Mouse (Mus musculus): Measurements from ENCODE around the gene Lhfpl4. TPM values are rescaled to one million over a fixed set of nuclear protein-coding genes. Genes with fewer than 3 reads are reported as not detected.

Lhfpl4 gene
- 0.61 and 0.80 TPM in 2 replicates for polyA plus RNA-seq (2014; fragmentation: Nextera tagmentation; extraction: Ambion mirVana)

DNA sequence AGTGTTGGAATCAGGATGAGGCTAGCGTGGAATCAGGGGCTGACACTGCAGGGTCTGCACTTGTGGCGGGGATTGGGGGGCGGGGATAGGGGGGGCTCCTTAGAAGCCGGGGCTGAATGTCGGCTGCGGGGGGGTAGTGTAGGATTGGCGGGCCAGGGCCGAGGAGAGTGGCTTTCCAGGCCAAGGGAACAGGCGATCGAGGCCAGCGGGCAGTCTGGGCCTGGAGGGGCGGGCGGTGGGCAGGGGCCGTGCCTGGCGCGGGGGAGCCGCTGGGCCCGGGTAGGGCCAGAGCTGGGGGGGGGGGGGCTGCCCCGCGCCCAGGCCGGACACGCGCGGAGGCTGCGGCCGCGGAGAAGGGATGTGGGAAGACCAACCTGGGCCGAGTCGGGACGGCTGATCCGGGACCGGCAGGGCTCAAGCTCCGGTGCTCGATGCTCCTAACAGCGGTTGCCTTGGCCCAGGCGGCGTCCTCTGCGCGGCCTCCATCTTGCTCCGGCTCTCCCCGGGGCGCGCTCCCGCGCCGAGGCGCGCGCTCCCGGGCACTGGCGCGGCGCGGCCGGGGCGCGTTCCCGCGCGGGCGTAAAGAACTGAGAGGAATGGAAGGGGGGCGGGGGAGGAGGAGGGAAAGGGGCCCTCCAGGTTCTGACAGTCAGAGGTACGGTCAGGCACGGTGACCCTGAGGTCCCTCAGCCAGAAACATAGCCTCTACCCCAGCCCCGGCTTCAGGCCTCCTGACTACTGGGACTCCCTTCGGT lies at the start of gene Lhfpl4:
Lhfpl4 (minus strand) TSS at position 544 of the 755 bp plus-strand sequence.
- peak within 1 kb of the TSS; percentile 32; the same call in 1 of the 2 replicates for H3K9ac ChIP-seq
- H3K4me2 ChIP-seq = peak within 1 kb of the TSS; percentile 71
- H3K4me3 ChIP-seq (ENCODE audit: low read depth, low read length) = peak within 1 kb of the TSS; percentile 44
- H3K27me3 ChIP-seq (ENCODE audit: insufficient read depth, low read length) = peaks cover 34% of the 10 kb centered on the region
- TF ChIP-seq CTCF (IDR thresholded peaks at IDR 0.05; ENCODE audit: low read depth) = no peak
- DNase-seq (peak; percentile 30), ATAC-seq (ENCODE audit: insufficient read depth) (peak; percentile 49)
- no peaks in the 10 kb centered on the region for H3K4me1 ChIP-seq (ENCODE audit: insufficient read depth)
- no peak within 1 kb of the TSS for H3K27ac ChIP-seq (ENCODE audit: low read depth)
- WGBS = under 1% methylated on average over 60 of the region's 66 CpGs
- no peaks in the 10 kb centered on the region for H3K36me3 ChIP-seq (ENCODE audit: insufficient read depth)
- H3K9me3 ChIP-seq (ENCODE audit: low read depth, low read length) = no peaks in the 10 kb centered on the region

DNA sequence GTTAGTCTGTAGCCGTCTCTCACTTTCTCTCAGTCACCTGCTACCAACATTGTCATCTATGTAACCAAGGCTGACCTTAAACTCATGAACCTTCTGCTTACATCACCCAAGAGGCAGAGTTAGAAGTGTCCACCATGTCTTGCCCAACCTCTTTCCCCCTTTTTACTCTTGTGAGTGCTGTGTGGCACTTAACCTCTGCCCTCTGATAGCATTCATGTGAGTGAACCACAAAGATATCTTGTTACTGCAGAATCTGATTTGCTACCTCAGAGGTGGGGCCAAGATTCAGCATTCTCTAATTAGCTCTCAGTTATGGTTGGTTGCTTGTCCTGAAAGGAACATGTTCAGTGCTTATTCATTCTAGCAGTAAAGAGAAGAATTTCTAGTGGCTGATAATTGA lies 47.6 kb upstream of the Lhfpl4 start:
- no peaks in the 10 kb centered on the region for H3K9me3 ChIP-seq (ENCODE audit: low read depth, low read length)
- no peak overlapping the region for H3K27ac ChIP-seq (ENCODE audit: low read depth)
- 0 out of 2 replicates have a peak, but pooled peaks cover 3% of the 10 kb centered on the region for H3K4me1 ChIP-seq (ENCODE audit: insufficient read depth)
- no peaks in the 10 kb centered on the region for H3K27me3 ChIP-seq (ENCODE audit: insufficient read depth, low read length)
- no peak overlapping the region for H3K4me3 ChIP-seq (ENCODE audit: low read depth, low read length)
- DNase-seq (no peak), ATAC-seq (ENCODE audit: insufficient read depth) (no peak)
- 73% methylated on average over 1 of the region's 1 CpGs for WGBS
- no peak for TF ChIP-seq CTCF (IDR thresholded peaks at IDR 0.05; ENCODE audit: low read depth)
- peaks cover 35% of the 10 kb centered on the region; the same call in 1 of the 2 replicates for H3K36me3 ChIP-seq (ENCODE audit: insufficient read depth)
- H3K9ac ChIP-seq = no peak overlapping the region
- H3K4me2 ChIP-seq = no peak overlapping the region

- no peaks in the 10 kb centered on the region for H3K27me3 ChIP-seq (ENCODE audit: insufficient read depth, low read length)
- H3K36me3 ChIP-seq (ENCODE audit: insufficient read depth) = peaks cover 26% of the 10 kb centered on the region; the same call in 1 of the 2 replicates
- no peak for TF ChIP-seq CTCF (IDR thresholded peaks at IDR 0.05; ENCODE audit: low read depth)
- H3K4me3 ChIP-seq (ENCODE audit: low read depth, low read length) = peak overlapping the region; percentile 95
- no peak overlapping the region; the same call in 1 of the 2 replicates for H3K27ac ChIP-seq (ENCODE audit: low read depth)
- H3K4me2 ChIP-seq = peak overlapping the region; percentile 83
- H3K9ac ChIP-seq = peak overlapping the region; percentile 73
- no peak for ATAC-seq (ENCODE audit: insufficient read depth)
- WGBS = 27% methylated on average over 6 of the region's 6 CpGs
- no peaks in the 10 kb centered on the region for H3K9me3 ChIP-seq (ENCODE audit: low read depth, low read length)
- H3K4me1 ChIP-seq (ENCODE audit: insufficient read depth) = 0 out of 2 replicates have a peak, but pooled peaks cover 3% of the 10 kb centered on the region
- no peak for DNase-seq
These were observed 43.3 kb upstream of the Lhfpl4 start for GRCm38 (mm10) chr6:113238442-113238841.

GRCm38 (mm10) chr6:113237542-113238270 lies 42.5 kb upstream of the Lhfpl4 start, which contains the start of gene Mtmr14:
Mtmr14 (plus strand) TSS chr6:113237843.
- ATAC-seq (ENCODE audit: insufficient read depth) (peak; percentile 99), DNase-seq (peak; percentile 99)
- Histone ChIP-seq H3K27ac (ENCODE audit: low read depth) (peak within 1 kb of the TSS; percentile 32; the same call in 1 of the 2 replicates), H3K27me3 (ENCODE audit: insufficient read depth, low read length) (no peaks in the 10 kb centered on the region), H3K4me3 (ENCODE audit: low read depth, low read length) (peak within 1 kb of the TSS; percentile 95), H3K36me3 (ENCODE audit: insufficient read depth) (peaks cover 20% of the 10 kb centered on the region; the same call in 1 of the 2 replicates), H3K4me2 (peak within 1 kb of the TSS; percentile 83), H3K4me1 (ENCODE audit: insufficient read depth) (0 out of 2 replicates have a peak, but pooled peaks cover 3% of the 10 kb centered on the region), H3K9ac (peak within 1 kb of the TSS; percentile 73), H3K9me3 (ENCODE audit: low read depth, low read length) (no peaks in the 10 kb centered on the region)
- TF ChIP-seq CTCF (IDR thresholded peaks at IDR 0.05; ENCODE audit: low read depth) = no peak
- WGBS = under 1% methylated on average over 55 of the region's 55 CpGs

GRCm38 (mm10) chr6:113235141-113235540 lies 40.0 kb upstream of the Lhfpl4 start:
- DNase-seq = no peak
- H3K4me3 ChIP-seq (ENCODE audit: low read depth, low read length) = no peak overlapping the region
- no peak overlapping the region for H3K27ac ChIP-seq (ENCODE audit: low read depth)
- H3K36me3 ChIP-seq (ENCODE audit: insufficient read depth) = 0 out of 2 replicates have a peak, but pooled peaks cover 4% of the 10 kb centered on the region
- H3K4me1 ChIP-seq (ENCODE audit: insufficient read depth) = 0 out of 2 replicates have a peak, but pooled peaks cover 3% of the 10 kb centered on the region
- no peak overlapping the region for H3K4me2 ChIP-seq
- H3K9ac ChIP-seq = no peak overlapping the region
- H3K9me3 ChIP-seq (ENCODE audit: low read depth, low read length) = no peaks in the 10 kb centered on the region
- TF ChIP-seq CTCF (IDR thresholded peaks at IDR 0.05; ENCODE audit: low read depth) = no peak
- 64% methylated on average over 5 of the region's 5 CpGs for WGBS
- no peaks in the 10 kb centered on the region for H3K27me3 ChIP-seq (ENCODE audit: insufficient read depth, low read length)
- ATAC-seq (ENCODE audit: insufficient read depth) = no peak

- H3K9ac ChIP-seq = no peak overlapping the region
- no peaks in the 10 kb centered on the region for H3K27me3 ChIP-seq (ENCODE audit: insufficient read depth, low read length)
- no peaks in the 10 kb centered on the region for H3K36me3 ChIP-seq (ENCODE audit: insufficient read depth)
- no peaks in the 10 kb centered on the region for H3K4me1 ChIP-seq (ENCODE audit: insufficient read depth)
- H3K4me2 ChIP-seq = no peak overlapping the region
- H3K9me3 ChIP-seq (ENCODE audit: low read depth, low read length) = no peaks in the 10 kb centered on the region
- no peak overlapping the region for H3K4me3 ChIP-seq (ENCODE audit: low read depth, low read length)
- TF ChIP-seq CTCF (IDR thresholded peaks at IDR 0.05; ENCODE audit: low read depth) = no peak
- no peak for ATAC-seq (ENCODE audit: insufficient read depth)
- no peak overlapping the region for H3K27ac ChIP-seq (ENCODE audit: low read depth)
- DNase-seq = no peak
These were observed 31.5 kb upstream of the Lhfpl4 start for GRCm38 (mm10) chr6:113226705-113227104.

DNA sequence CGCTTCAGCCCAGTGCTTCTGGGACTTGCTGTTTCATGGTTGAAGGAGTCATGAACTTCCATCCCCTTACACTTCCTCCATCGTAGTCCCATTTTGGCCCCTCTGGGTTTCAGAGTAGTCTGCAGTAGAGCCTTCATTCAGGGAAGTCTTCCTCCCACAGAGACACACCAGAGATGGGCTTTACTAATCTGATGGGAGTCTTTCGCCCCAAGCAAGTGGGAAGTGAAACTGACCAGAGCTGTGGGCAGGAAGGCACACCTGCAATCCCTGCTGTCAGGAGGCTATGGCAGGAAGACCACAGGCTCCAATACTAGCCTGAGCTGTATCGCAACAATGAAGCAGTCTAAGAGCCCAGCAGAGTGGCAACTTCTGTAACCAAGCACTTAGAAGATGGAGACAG lies 30.6 kb upstream of the Lhfpl4 start:
- H3K4me3 ChIP-seq (ENCODE audit: low read depth, low read length) = no peak overlapping the region
- DNase-seq = no peak
- H3K27me3 ChIP-seq (ENCODE audit: insufficient read depth, low read length) = no peaks in the 10 kb centered on the region
- H3K36me3 ChIP-seq (ENCODE audit: insufficient read depth) = no peaks in the 10 kb centered on the region
- no peak overlapping the region for H3K9ac ChIP-seq
- H3K4me2 ChIP-seq = no peak overlapping the region
- 70% methylated on average over 4 of the region's 4 CpGs for WGBS
- H3K4me1 ChIP-seq (ENCODE audit: insufficient read depth) = no peaks in the 10 kb centered on the region
- TF ChIP-seq CTCF (IDR thresholded peaks at IDR 0.05; ENCODE audit: low read depth) = no peak
- ATAC-seq (ENCODE audit: insufficient read depth) = no peak
- H3K27ac ChIP-seq (ENCODE audit: low read depth) = no peak overlapping the region
- H3K9me3 ChIP-seq (ENCODE audit: low read depth, low read length) = no peaks in the 10 kb centered on the region

Data from lung, embryonic 14.5 days (tissue).